Mouse (Mus musculus): ENCODE measurements around the gene Chm.
"Not testable (repeated sequence)": the region's sequence is repeated elsewhere in the genome, so short reads cannot be mapped to it uniquely, and the experiment has no call there.

Gene Chm

GRCm38 (mm10) chrX:113185230-113185985, at the start of gene Chm:
TSS of gene Chm (minus strand) at chrX:113185517.
- DNase-seq (ENCODE audit: low read depth) = peak; percentile 87

- DNase-seq (ENCODE audit: low read depth) = no peak
Observed at GRCm38 (mm10) chrX:113193901-113194300, 8.6 kb upstream of the Chm start.

DNA sequence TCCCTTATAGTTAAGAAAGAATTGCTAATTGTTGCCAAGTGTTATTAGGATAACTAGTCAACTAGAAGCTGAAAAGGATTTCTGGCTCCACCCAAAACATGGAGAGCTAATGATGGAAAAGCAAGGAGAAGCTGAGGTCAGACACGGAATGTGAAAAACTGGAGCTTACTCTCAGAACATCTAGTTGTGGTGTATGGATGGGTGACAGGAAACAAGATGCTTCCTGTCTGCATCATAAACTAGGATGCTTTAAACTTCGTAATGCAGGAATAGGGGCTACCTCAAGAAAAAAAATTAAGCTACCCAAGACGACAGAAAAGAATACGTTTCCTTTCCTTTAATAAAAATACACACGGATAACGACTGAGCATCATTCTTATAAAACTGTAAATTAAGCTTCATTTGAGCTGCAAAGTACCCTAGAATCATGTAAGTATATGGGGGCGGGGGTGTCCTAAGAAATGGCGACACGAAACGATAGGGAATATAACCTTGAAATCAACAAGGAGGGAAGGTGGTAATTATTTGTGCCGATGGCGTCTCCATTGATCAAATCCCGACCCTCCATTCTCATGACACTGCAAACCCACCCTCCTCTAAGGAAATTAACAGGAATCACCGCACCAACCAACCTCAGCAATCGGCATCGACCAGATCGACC, 618 bp downstream of the Chm start:
- DNase-seq (ENCODE audit: low read depth) = peak; percentile 73

DNA sequence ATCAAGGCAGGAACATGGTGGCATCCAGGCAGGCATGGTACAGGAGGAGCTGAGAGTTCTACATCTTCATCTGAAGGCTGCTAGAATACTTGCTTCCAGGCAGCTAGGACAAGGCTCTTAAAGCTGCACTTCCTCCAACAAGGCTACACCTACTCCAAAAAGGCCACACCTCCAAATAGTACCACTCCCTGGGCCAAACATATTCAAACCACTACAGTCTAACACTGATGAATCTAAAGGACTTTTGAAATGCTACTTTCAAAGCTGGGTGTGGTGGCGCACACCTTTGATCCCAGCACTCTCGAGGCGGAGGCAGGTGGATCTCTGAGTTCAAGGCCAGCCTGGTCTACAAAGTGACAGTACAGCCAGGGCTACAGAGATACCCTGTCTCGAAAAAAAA, 4.5 kb downstream of the Chm start:
- DNase-seq (ENCODE audit: low read depth) = not testable (repeated sequence)

- DNase-seq (ENCODE audit: low read depth) = peak; percentile 86
Observed at GRCm38 (mm10) chrX:113172766-113173165, 12.6 kb downstream of the Chm start.

GRCm38 (mm10) chrX:113172271-113172670, 13.0 kb downstream of the Chm start:
- peak; percentile 69 for DNase-seq (ENCODE audit: low read depth)

- DNase-seq (ENCODE audit: low read depth) = peak; percentile 21
Observed at GRCm38 (mm10) chrX:113160268-113160860, 25.0 kb downstream of the Chm start.

GRCm38 (mm10) chrX:113084171-113084570, 101.1 kb downstream of the Chm start:
- DNase-seq (ENCODE audit: low read depth) = no peak

GRCm38 (mm10) chrX:113076053-113076452, 109.3 kb downstream of the Chm start:
- DNase-seq (ENCODE audit: low read depth) = peak; percentile 24

DNA sequence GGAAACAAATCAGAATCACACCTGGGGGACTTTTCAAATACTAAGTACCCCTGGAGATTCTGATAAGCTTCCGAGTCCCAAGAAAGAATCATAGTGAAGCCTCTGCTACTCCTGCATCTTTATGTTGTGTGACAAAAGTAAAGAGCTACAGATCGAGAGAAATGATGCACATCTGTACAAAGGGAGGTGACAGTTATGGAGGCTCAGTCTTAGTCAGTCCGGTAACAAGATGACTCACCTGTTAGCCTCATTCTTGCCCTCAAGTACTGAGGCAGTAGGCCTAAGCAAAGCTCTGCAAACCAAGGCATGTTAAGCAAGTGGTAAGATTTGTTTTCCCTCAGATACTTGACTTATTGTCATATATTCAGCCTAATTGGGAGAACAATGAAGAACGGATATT, 110.5 kb downstream of the Chm start:
- no peak for DNase-seq (ENCODE audit: low read depth)

- DNase-seq (ENCODE audit: low read depth) = peak; percentile 84
Observed at GRCm38 (mm10) chrX:113003621-113004020, 181.7 kb downstream of the Chm start.

GRCm38 (mm10) chrX:113002192-113002591, 183.1 kb downstream of the Chm start:
- peak; percentile 93 for DNase-seq (ENCODE audit: low read depth)

Data from 416B (cell line).